Mouse (Mus musculus): ENCODE measurements around the gene Bmp2k.

Gene Bmp2k

GRCm38 (mm10) chr5:97056359-97056758 lies 58.9 kb downstream of the Bmp2k start:
- peak; percentile 7 for DNase-seq

GRCm38 (mm10) chr5:97056791-97057450 lies 59.4 kb downstream of the Bmp2k start:
- DNase-seq, result peak; percentile 87

- DNase-seq, result peak; percentile 68
Measured at GRCm38 (mm10) chr5:97060864-97061263, 63.4 kb downstream of the Bmp2k start.

GRCm38 (mm10) chr5:97062041-97062440 lies 64.6 kb downstream of the Bmp2k start:
- peak; percentile 62 for DNase-seq

- DNase-seq, result peak; percentile 57
Measured at GRCm38 (mm10) chr5:97065746-97066145, 68.3 kb downstream of the Bmp2k start.

- DNase-seq, result peak; percentile 70
Measured at GRCm38 (mm10) chr5:97075476-97076151, 78.1 kb downstream of the Bmp2k start.

- peak; percentile 53 for DNase-seq
Measured at GRCm38 (mm10) chr5:97076167-97076566, 78.7 kb downstream of the Bmp2k start.

GRCm38 (mm10) chr5:97077676-97078075 lies 80.2 kb downstream of the Bmp2k start:
- peak; percentile 35 for DNase-seq

GRCm38 (mm10) chr5:97078641-97079040 lies 81.2 kb downstream of the Bmp2k start:
- peak; percentile 71 for DNase-seq

- DNase-seq, result peak; percentile 82
Measured at GRCm38 (mm10) chr5:97081481-97081880, 84.0 kb downstream of the Bmp2k start.

GRCm38 (mm10) chr5:97083701-97084100 lies 86.2 kb downstream of the Bmp2k start:
- peak; percentile 65 for DNase-seq

GRCm38 (mm10) chr5:97084541-97084940 lies 87.1 kb downstream of the Bmp2k start:
- DNase-seq, result peak; percentile 71

- DNase-seq, result peak; percentile 75
Measured at GRCm38 (mm10) chr5:97085071-97085470, 87.6 kb downstream of the Bmp2k start.

GRCm38 (mm10) chr5:97087030-97087630 lies 89.6 kb downstream of the Bmp2k start:
- peak; percentile 97 for DNase-seq

GRCm38 (mm10) chr5:97087746-97088145 lies 90.3 kb downstream of the Bmp2k start:
- DNase-seq, result peak; percentile 62

- DNase-seq, result peak; percentile 75
Measured at GRCm38 (mm10) chr5:97088231-97088630, 90.7 kb downstream of the Bmp2k start.

GRCm38 (mm10) chr5:97089426-97089825 lies 91.9 kb downstream of the Bmp2k start:
- peak; percentile 53 for DNase-seq

- peak; percentile 67 for DNase-seq
Measured at GRCm38 (mm10) chr5:97090034-97090784, 92.7 kb downstream of the Bmp2k start.

- no peak for DNase-seq
Measured at GRCm38 (mm10) chr5:97092970-97093369, 95.5 kb downstream of the Bmp2k start.

- DNase-seq, result peak; percentile 11
Measured at GRCm38 (mm10) chr5:97095335-97095734, 97.8 kb downstream of the Bmp2k start.

- DNase-seq, result peak; percentile 71
Measured at GRCm38 (mm10) chr5:97097631-97098041, 100.1 kb downstream of the Bmp2k start.

GRCm38 (mm10) chr5:97099954-97100353 lies 102.5 kb downstream of the Bmp2k start:
- DNase-seq, result peak; percentile 66

GRCm38 (mm10) chr5:97108333-97108732 lies 110.8 kb downstream of the Bmp2k start:
- DNase-seq, result peak; percentile 28
